Mouse (Mus musculus) lung, postnatal 0 days (tissue): ENCODE measurements at regions not wholly inside any gene's neighbourhood (a gene's known extent, or its start where the extent isn't known, plus 50 kb on each side); places are given as distances from the start of the nearest gene placed in this dataset.

Experiments
- CTCF ChIP-seq: IDR thresholded peaks from 2 replicates; pipeline ENCODE4 v1.5.1; 2016; ENCODE audit warnings: antibody characterized with exemption, mild to moderate bottlenecking
- EP300 ChIP-seq: IDR thresholded peaks from 2 replicates; pipeline ENCODE4 v1.6.1; 2016; ENCODE audit warnings: antibody characterized with exemption, mild to moderate bottlenecking, control low read depth

DNA sequence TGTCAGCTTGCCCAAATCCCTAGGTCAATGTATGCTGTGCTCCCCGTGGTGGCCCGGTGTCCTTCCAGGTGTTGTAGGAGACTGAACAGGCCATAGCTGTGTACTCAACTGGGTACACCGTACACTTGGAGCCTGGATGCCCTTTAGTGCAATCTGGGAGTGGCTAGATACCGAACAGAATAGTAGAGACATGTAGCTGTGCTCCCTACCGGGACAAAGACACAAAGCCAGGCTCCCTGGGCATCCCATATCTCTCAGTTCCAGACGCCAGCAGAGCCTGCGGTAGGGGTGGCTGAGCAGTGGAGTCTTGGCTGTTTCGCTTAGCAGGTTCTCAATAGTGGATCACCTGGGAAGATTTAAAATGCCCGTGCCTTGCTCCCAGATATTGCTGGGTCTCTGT, 136.7 kb upstream of the Ubl3 start:
- TF ChIP-seq CTCF (no peak), EP300 (no peak)
